Mouse (Mus musculus) heart, adult 2 months (tissue): ENCODE measurements around the gene Mybpc3. TPM values are rescaled to one million over a fixed set of nuclear protein-coding genes. Genes with fewer than 3 reads are reported as not detected.

Experiments
- DNase-seq, 2 experiments: peaks; one replicate each; pipeline ENCODE4 v3.0.0; 2021
- H3K27ac ChIP-seq: fragments of 200-600 bp; 2 replicates; pipeline ENCODE4 v1.8.1; 2022
- H3K27me3 ChIP-seq: fragments of 200-500 bp; 2 replicates; pipeline ENCODE4 v1.6.1; 2012; ENCODE audit warnings: mild to moderate bottlenecking, low read length, inconsistent platforms, mixed read lengths; ENCODE audit not compliant: control insufficient read depth, insufficient read depth
- H3K36me3 ChIP-seq: fragments of 200-500 bp; 2 replicates; pipeline ENCODE4 v1.6.1; 2012; ENCODE audit warnings: low read length, inconsistent platforms; ENCODE audit not compliant: control insufficient read depth, insufficient read depth
- H3K4me1 ChIP-seq: fragments of 200-500 bp; 2 replicates; pipeline ENCODE4 v1.6.1; 2011; ENCODE audit warnings: low read length; ENCODE audit not compliant: control insufficient read depth, insufficient read depth
- H3K4me3 ChIP-seq: fragments of 200-600 bp; 2 replicates; pipeline ENCODE4 v1.8.1; 2022
- H3K79me2 ChIP-seq: fragments of 200-500 bp; replicated peaks from 2 replicates; pipeline ENCODE4 v1.6.1; 2012; ENCODE audit warnings: mild to moderate bottlenecking, inconsistent platforms, low read length, moderate library complexity, mixed read lengths; ENCODE audit not compliant: control insufficient read depth, insufficient read depth
- H3K9ac ChIP-seq: fragments of 200-500 bp; 2 replicates; pipeline ENCODE4 v1.6.1; 2012; ENCODE audit warnings: low read depth, mild to moderate bottlenecking, control low read depth, inconsistent platforms, low read length, mixed read lengths
- CTCF ChIP-seq: fragments of 200-600 bp; IDR thresholded peaks from 2 replicates; pipeline ENCODE4 v1.8.1; 2022; ENCODE audit warnings: antibody characterized with exemption, mild to moderate bottlenecking, moderate library complexity
- EP300 ChIP-seq: fragments of 200-500 bp; IDR thresholded peaks from 2 replicates; pipeline ENCODE4 v1.6.1; 2011; ENCODE audit warnings: low read depth, low read length, control low read depth; ENCODE audit not compliant: insufficient read depth
- POLR2A ChIP-seq: fragments of 200-500 bp; IDR thresholded peaks from 2 replicates; pipeline ENCODE4 v1.6.1; 2011; ENCODE audit warnings: mild to moderate bottlenecking, low read depth, low read length, control low read depth; ENCODE audit not compliant: insufficient read depth
- WGBS: fragments of 180-500 bp; shearing (Covaris S2); methylation state at CpG from one replicate; pipeline ENCODE4 v1.1.7; 2018; 5-methylcytosine and 5-hydroxymethylcytosine counted together
- intact Hi-C: fragments of 180-260 bp; cut with DNase I; formaldehyde crosslinking; loops from one replicate; pipeline ENCODE4 v1.15.1; 2025
- polyA plus RNA-seq: library from polyadenylated mRNA; depleted of rRNA; stranded (reverse); fragments of >200 nt; gene quantifications from 2 replicates; pipeline ENCODE4 v1.2.3, GENCODE M21; 2012
- total RNA-seq, 2 experiments: library from RNA; stranded (reverse); gene quantifications; 2 replicates each; pipeline ENCODE4 v1.2.3; 2021

The Mybpc3 gene
- total and polyA plus RNA-seq, 3 experiments, result 1,229 to 1,417 (median 1,378) TPM

GRCm38 (mm10) chr2:91121011-91121410, 3.1 kb downstream of the Mybpc3 start:
- DNase-seq, result no peak
- Histone ChIP-seq H3K9ac (peak overlapping the region; percentile 43), H3K4me3 (peak overlapping the region; percentile 53), H3K4me1 (no peaks in the 10 kb centered on the region; the same call in 1 of the 2 replicates), H3K79me2 (no peaks in the 10 kb centered on the region), H3K27me3 (no peaks in the 10 kb centered on the region), H3K36me3 (no peaks in the 10 kb centered on the region), H3K27ac (no peak overlapping the region)
- WGBS, result 53% methylated on average over 6 of the region's 6 CpGs
- intact Hi-C loops, result no loop called here
- 0 out of 2 replicates have a peak, but pooled peaks have one; percentile 26 for TF ChIP-seq POLR2A
- TF ChIP-seq EP300, result 0 out of 2 replicates have a peak, but pooled peaks have one; percentile 17
- TF ChIP-seq CTCF, result no peak

DNA sequence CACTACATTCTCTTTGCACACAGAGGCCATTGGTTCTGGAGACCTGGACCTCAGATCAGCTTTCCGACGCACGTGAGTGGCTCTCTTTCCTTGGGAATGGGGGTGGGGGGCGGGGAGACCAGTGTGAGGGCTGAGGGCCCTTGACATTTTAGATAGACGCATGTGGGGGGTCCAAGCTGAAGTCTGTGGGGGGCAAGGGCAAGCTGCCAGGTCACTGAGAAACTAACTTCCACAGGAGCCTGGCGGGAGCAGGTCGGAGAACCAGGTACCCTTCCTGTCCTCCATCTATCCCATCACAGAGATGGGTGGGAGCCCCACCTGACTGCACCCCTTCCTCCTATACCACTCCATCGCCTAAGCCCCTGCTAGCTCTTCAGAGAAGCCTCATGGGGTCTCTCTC, 3.6 kb downstream of the Mybpc3 start:
- H3K4me3 ChIP-seq, result peak overlapping the region; percentile 53; the same call in 1 of the 2 replicates
- no peak overlapping the region for H3K27ac ChIP-seq
- no peak for DNase-seq
- H3K27me3 ChIP-seq, result no peaks in the 10 kb centered on the region
- no peaks in the 10 kb centered on the region for H3K79me2 ChIP-seq
- H3K9ac ChIP-seq, result peak overlapping the region; percentile 43
- H3K36me3 ChIP-seq, result no peaks in the 10 kb centered on the region
- intact Hi-C loops, result no loop called here
- no peaks in the 10 kb centered on the region; the same call in 1 of the 2 replicates for H3K4me1 ChIP-seq
- WGBS, result 45% methylated on average over 8 of the region's 8 CpGs
- no peak for TF ChIP-seq POLR2A
- TF ChIP-seq EP300, result 0 out of 2 replicates have a peak, but pooled peaks have one; percentile 4
- no peak for TF ChIP-seq CTCF

- 43% methylated on average over 6 of the region's 6 CpGs for WGBS
- Histone ChIP-seq H3K36me3 (no peaks in the 10 kb centered on the region), H3K9ac (no peak overlapping the region), H3K4me3 (no peak overlapping the region), H3K79me2 (no peaks in the 10 kb centered on the region), H3K4me1 (no peaks in the 10 kb centered on the region; the same call in 1 of the 2 replicates), H3K27ac (no peak overlapping the region), H3K27me3 (no peaks in the 10 kb centered on the region)
- DNase-seq, result no peak
- TF ChIP-seq EP300 (no peak), POLR2A (0 out of 2 replicates have a peak, but pooled peaks have one; percentile 25), CTCF (no peak)
- intact Hi-C loops, result no loop called here
These were observed 5.6 kb downstream of the Mybpc3 start for GRCm38 (mm10) chr2:91123521-91123920.

GRCm38 (mm10) chr2:91125101-91125500, 7.2 kb downstream of the Mybpc3 start:
- peak in 1 of 2 experiments; percentile 19 for DNase-seq
- no peak overlapping the region for H3K9ac ChIP-seq
- H3K4me3 ChIP-seq, result no peak overlapping the region
- TF ChIP-seq CTCF, result no peak
- H3K79me2 ChIP-seq, result no peaks in the 10 kb centered on the region
- H3K27ac ChIP-seq, result no peak overlapping the region
- intact Hi-C loops, result no loop called here
- no peaks in the 10 kb centered on the region for H3K27me3 ChIP-seq
- H3K36me3 ChIP-seq, result no peaks in the 10 kb centered on the region
- H3K4me1 ChIP-seq, result no peaks in the 10 kb centered on the region; the same call in 1 of the 2 replicates
- 52% methylated on average over 10 of the region's 10 CpGs for WGBS

DNA sequence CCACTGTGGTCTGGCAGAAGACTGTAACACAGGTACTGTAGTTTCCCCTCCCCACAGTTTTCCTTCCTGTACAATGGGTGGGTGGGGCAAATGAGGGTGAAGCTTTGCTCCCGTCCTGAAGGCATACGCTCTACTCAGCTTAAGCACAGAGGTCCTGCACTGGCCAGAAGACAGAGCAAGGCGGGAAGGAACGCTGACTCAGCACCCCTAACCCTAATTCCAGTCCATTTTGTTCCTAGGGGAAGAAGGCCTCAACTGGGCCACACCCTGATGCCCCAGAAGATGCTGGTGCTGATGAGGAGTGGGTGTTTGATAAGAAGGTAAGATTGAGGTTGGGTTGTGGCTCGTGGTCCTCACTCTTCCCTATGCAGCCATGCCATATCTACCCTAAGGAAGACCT, 10.8 kb downstream of the Mybpc3 start:
- 68% methylated on average over 5 of the region's 5 CpGs for WGBS
- intact Hi-C loops, result no loop called here
- TF ChIP-seq POLR2A, result peak; percentile 35; the same call in 1 of the 2 replicates
- TF ChIP-seq CTCF, result no peak
- TF ChIP-seq EP300, result no peak
- Histone ChIP-seq H3K27ac (no peak overlapping the region), H3K9ac (no peak overlapping the region), H3K27me3 (no peaks in the 10 kb centered on the region), H3K4me1 (no peaks in the 10 kb centered on the region; the same call in 1 of the 2 replicates), H3K79me2 (no peaks in the 10 kb centered on the region), H3K4me3 (no peak overlapping the region), H3K36me3 (no peaks in the 10 kb centered on the region)
- no peak for DNase-seq

DNA sequence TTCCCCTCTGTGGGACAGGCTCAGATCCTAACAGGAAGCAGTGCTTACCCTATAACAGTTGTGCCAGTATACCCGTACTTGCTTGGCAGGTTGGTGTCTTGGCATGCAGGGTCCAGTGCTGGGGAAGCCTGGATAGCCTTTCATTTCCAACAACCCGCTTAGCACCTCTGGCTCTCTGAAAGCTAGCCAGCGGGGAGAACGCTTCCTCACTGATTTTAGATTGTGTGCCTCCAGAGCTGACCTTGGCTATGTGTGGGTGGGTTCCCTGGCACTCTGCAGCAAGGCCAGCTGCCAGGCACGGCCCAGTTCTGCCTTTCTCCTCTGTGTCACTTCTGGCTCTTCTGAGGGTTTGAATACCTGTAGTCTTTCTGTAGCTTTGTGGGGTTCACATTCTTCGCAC, 12.2 kb downstream of the Mybpc3 start:
- Histone ChIP-seq H3K36me3 (no peaks in the 10 kb centered on the region), H3K79me2 (no peaks in the 10 kb centered on the region), H3K27me3 (no peaks in the 10 kb centered on the region), H3K4me3 (no peak overlapping the region), H3K4me1 (no peaks in the 10 kb centered on the region), H3K27ac (peak overlapping the region; percentile 16; the same call in 1 of the 2 replicates), H3K9ac (no peak overlapping the region)
- intact Hi-C loops, result no loop called here
- 53% methylated on average over 6 of the region's 6 CpGs for WGBS
- TF ChIP-seq EP300 (peak; percentile 64; the same call in 1 of the 2 replicates), CTCF (no peak), POLR2A (no peak; the same call in 1 of the 2 replicates)
- DNase-seq, result peak; percentile 40 to 67
